Mouse (Mus musculus) gastrocnemius, postnatal 36 days (tissue): ENCODE data around the gene Gstm2. TPM values are rescaled to one million over a fixed set of nuclear protein-coding genes. Genes with fewer than 3 reads are reported as not detected.
"Not testable (repeated sequence)": the region's sequence is repeated elsewhere in the genome, so short reads cannot be mapped to it uniquely, and the experiment has no call there.

Experiments used
- DNase-seq, 2 experiments: peaks; one replicate each; pipeline ENCODE4 v3.0.0; 2022
- intact Hi-C: fragments of 180-260 bp; cut with DNase I; formaldehyde crosslinking; loops from one replicate; pipeline ENCODE4 v1.15.1; 2025
- long read RNA-seq, 2 experiments: library from polyadenylated mRNA; stranded (forward); transcript quantifications; one replicate each; pipeline ENCODE4 v2.0.0; 2021
- total RNA-seq, 2 experiments: library from RNA; stranded (reverse); gene quantifications; 2 replicates each; pipeline ENCODE4 v1.2.3; 2021

Gstm2 gene
- total RNA-seq = 100 to 1,000 TPM in 1 of 2 experiments, 10 to 100 TPM in 1; 51.9 to 103 TPM
- long read RNA-seq, experiment 1, transcript Gstm2-201 (8 exons, 1,064 nt) = major isoform, 89 of 106 reads
- long read RNA-seq, experiment 1, partial matches to known transcripts = 6 of 106 reads
- long read RNA-seq, experiment 1, other reads (novel, unspliced or antisense) = 11 of 106 reads
- long read RNA-seq, experiment 2, transcript Gstm2-201 (8 exons, 1,064 nt) = major isoform, 141 of 221 reads
- long read RNA-seq, experiment 2, partial matches to known transcripts = 33 of 221 reads
- long read RNA-seq, experiment 2, other reads (novel, unspliced or antisense) = 47 of 221 reads

DNA sequence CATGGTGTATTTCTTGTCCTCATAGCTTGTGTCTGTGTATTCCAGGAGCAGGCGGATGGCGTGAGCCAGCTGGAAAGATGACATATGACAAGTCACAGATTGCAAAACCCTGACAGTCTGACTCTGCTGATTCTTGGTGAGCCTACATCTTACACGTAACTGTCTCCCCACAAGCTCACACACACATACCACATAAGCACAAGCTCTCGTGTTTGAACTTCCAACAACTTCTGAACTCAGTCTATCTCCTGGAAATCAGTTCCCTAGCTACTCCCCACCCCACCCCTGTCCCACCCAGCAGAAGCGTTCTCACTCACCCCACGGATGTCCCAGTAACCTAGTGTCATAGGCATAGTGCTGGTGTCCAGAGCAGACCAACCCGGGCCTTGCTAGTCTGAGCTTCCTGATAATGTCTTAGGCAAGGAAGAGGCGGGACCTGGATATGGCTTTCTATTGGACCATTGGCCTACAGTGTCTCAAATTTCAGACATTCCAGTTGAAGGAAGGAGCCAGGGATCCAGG lies at the start of gene Gstm2:
Gene Gstm2 (minus strand): TSS at position 413 of the 522 bp plus-strand sequence.
- intact Hi-C loops = no loop called here
- peak; percentile 34 to 36 for DNase-seq

DNA sequence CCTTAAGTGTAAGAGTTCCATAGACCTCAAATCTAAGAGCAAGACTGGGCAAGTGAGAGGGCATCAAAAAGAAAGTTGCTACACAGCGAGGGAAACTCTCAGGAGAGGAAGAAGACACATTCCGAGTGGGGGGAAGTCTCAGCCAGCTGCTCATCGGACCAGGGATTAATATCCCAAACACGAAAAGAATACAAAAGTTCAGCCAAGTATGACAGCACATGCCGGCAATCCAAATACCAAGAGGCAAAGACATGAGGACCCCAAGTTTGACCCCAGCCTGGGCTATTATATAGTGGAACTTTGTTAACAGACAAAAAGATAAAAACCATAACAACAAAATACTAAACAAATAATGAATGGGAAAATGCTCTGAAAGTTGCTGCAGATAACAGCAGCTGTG lies 46.9 kb upstream of the Gstm2 start:
- intact Hi-C loops = no loop called here
- DNase-seq = no peak

- no peak for DNase-seq
- intact Hi-C loops = no loop called here
Measured at GRCm38 (mm10) chr3:108032113-108032512, 45.9 kb upstream of the Gstm2 start.

- intact Hi-C loops = no loop called here
Measured at GRCm38 (mm10) chr3:108028641-108029365, 42.5 kb upstream of the Gstm2 start.

GRCm38 (mm10) chr3:108026597-108026996 lies 40.3 kb upstream of the Gstm2 start:
- DNase-seq = no peak
- intact Hi-C loops = no loop called here

More at GRCm38 (mm10) chr3:108028641-108029365, 42.5 kb upstream of the Gstm2 start:
- DNase-seq = no peak

GRCm38 (mm10) chr3:108026049-108026448 lies 39.8 kb upstream of the Gstm2 start:
- DNase-seq = no peak
- intact Hi-C loops = no loop called here

GRCm38 (mm10) chr3:108025318-108025717 lies 39.1 kb upstream of the Gstm2 start:
- DNase-seq = no peak
- intact Hi-C loops = no loop called here

DNA sequence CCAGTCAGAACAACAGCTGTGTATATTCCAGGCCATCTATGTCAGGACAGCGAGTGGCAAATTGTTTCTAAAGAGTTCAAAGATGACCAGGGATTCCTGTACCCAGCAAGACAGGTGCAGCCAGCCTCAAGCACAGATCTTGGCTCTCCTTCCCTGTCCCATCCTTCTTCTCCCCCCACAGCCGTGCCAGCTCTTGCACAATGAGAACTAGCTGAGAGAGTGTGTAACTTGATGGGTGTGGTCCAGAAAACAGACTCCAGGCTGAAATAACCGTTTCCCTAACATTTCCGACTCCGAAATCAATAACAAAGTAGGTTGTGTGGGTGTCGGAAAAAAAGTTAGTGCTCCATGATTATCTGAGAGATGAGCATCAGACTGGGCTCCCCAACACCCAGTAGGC lies 36.4 kb upstream of the Gstm2 start:
- DNase-seq = peak in 1 of 2 experiments; percentile 64
- intact Hi-C loops = no loop called here

GRCm38 (mm10) chr3:108020351-108021022 lies 34.2 kb upstream of the Gstm2 start:
- intact Hi-C loops = not testable (repeated sequence)

GRCm38 (mm10) chr3:108019226-108019625 lies 33.0 kb upstream of the Gstm2 start:
- intact Hi-C loops = loop anchor here (2.0 to 5.0 kb wide), 2 partner anchors 43 to 66 kb away; no protein-coding TSS in a partner anchor
- not testable (repeated sequence) for DNase-seq

More at GRCm38 (mm10) chr3:108020351-108021022, 34.2 kb upstream of the Gstm2 start:
- DNase-seq = not testable (repeated sequence)

- intact Hi-C loops = loop anchor here (2.0 to 5.0 kb wide), 2 partner anchors 44 to 66 kb away; no protein-coding TSS in a partner anchor
- no peak for DNase-seq
Measured at GRCm38 (mm10) chr3:108018190-108018820, 32.1 kb upstream of the Gstm2 start.

DNA sequence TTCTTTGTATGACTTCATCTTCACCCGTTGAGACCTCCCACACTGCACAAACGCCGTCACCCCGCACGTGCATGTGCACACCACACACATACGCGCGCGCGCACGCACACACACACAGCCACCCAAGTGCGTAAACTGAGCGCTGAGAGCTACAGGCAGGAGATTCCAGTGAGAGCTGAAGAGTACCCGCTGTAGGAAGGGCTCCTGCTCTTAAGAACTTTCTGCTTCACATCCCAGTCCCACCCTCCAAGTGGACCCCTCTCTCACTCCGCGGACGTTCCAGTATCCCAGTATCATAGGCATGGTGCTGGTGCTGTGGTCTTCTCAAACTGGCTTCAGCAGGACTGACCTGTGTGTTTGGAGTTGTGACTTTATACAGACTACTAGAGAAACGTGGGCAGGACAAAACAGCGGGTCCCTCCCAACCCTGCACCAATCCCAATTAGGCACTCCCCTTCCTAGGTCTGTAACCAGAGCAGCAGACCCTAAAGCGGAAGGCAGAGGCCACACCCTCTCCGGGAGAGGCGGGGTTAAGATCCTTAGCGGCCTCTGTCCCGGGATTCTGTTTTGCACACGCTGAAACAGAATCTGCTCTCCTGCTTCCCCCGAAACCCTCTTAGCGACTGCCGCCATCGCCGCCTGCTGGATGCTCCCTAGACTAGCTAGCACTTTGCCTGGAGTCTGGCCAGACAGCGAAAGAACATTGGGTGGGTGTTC lies 31.4 kb upstream of the Gstm2 start, which contains the start of gene Gstm1:
Gene Gstm1 (minus strand): TSS at position 501 of the 717 bp plus-strand sequence.
- peak; percentile 89 to 96 for DNase-seq
- intact Hi-C loops = loop anchor here (2.0 to 5.0 kb wide), 2 partner anchors 45 to 65 kb away; no protein-coding TSS in a partner anchor

GRCm38 (mm10) chr3:108016468-108016867 lies 30.2 kb upstream of the Gstm2 start:
- intact Hi-C loops = loop anchor here (5.0 kb wide), 1 partner anchor 46 kb away; no protein-coding TSS in a partner anchor

DNA sequence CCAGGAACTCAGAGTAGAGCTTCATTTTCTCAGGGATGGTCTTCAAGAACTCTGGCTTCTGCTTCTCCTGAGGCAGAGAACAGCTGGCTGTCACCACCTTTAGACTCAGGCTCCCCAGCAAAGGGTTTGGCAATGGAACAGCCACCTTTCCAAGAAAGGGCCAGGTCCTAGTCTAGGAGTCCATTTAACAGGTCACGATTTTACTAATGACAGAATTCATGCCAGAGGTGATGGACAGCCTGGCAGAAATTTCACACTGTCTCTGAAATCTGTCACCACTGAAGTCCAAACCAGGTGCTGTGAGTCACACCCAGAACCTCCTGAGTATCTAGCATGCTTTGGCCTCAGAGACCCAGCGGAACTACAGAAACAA lies 28.7 kb upstream of the Gstm2 start:
- intact Hi-C loops = loop anchor here (5.0 kb wide), 1 partner anchor 47 kb away; no protein-coding TSS in a partner anchor
- DNase-seq = no peak

More at GRCm38 (mm10) chr3:108016468-108016867, 30.2 kb upstream of the Gstm2 start:
- not testable (repeated sequence) for DNase-seq

GRCm38 (mm10) chr3:108014098-108014973 lies 28.1 kb upstream of the Gstm2 start:
- intact Hi-C loops = no loop called here
- DNase-seq = no peak

- intact Hi-C loops = no loop called here
- DNase-seq = peak; percentile 51 to 53
Measured at GRCm38 (mm10) chr3:108013331-108013871, 27.1 kb upstream of the Gstm2 start.

GRCm38 (mm10) chr3:108011558-108011957 lies 25.3 kb upstream of the Gstm2 start:
- no peak for DNase-seq
- intact Hi-C loops = no loop called here

DNA sequence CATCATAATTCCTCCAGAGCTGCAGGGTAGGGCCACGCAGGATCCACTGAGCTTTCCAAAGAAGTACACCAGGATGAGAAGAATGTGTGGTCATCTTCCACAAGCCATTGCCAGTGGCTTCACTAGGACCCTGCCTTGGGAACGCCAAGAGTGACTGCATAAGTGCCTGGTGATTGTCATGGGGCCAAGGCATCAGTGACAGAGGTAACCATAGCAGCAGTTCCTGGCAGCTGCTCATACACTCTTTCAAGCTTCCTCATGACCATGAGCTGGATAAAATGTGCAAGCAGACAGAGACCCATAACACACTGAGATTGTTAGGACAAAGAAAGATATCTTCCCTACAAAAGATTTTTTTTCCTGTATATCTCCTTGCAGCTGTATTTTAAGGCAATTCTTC lies 24.0 kb upstream of the Gstm2 start:
- intact Hi-C loops = no loop called here
- DNase-seq = no peak
